Mouse (Mus musculus): ENCODE measurements around the gene Brd4. TPM values are rescaled to one million over a fixed set of nuclear protein-coding genes. Genes with fewer than 3 reads are reported as not detected.

Brd4 gene
- total and polyA plus RNA-seq, 3 experiments, result 12.3 to 91.4 TPM; not detected in 1

- TF ChIP-seq HCFC1 (IDR thresholded peaks at IDR 0.05; ENCODE audit: low read depth, low read length), result no peak
Measured at GRCm38 (mm10) chr17:32238589-32238988, 45.9 kb downstream of the Brd4 start (continued).

GRCm38 (mm10) chr17:32235534-32236191, 48.9 kb downstream of the Brd4 start:
- Histone ChIP-seq H3K79me2 (ENCODE audit: control insufficient read depth, insufficient read depth, low read length, poor library complexity) (peaks cover 63% of the 10 kb centered on the region), H3K9ac (ENCODE audit: control insufficient read depth, low read depth, low read length, poor library complexity, severe bottlenecking) (no peak overlapping the region), H3K27ac (ENCODE audit: control insufficient read depth, low read depth, low read length) (no peak overlapping the region), H3K36me3 (ENCODE audit: control insufficient read depth in 1 of 2, insufficient read depth in 2 of 2, low read length in 2 of 2) (peaks cover 7 to 54% of the 10 kb centered on the region in 2 experiments), H3K9me3 (replicated peaks; ENCODE audit: insufficient read depth, low read length) (no peaks in the 10 kb centered on the region), H3K27me3 (ENCODE audit: control insufficient read depth in 1 of 2, insufficient read depth in 2 of 2, low read length in 2 of 2) (no peaks in the 10 kb centered on the region), H3K4me3 (ENCODE audit: control insufficient read depth in 1 of 2, insufficient read depth in 1 of 2, low read depth in 2 of 2, low read length in 2 of 2) (no peak overlapping the region), H3K4me1 (ENCODE audit: control insufficient read depth in 1 of 2, insufficient read depth in 2 of 2, low read length in 2 of 2) (peaks cover 21 to 27% of the 10 kb centered on the region in 2 experiments)
- DNase-seq (ENCODE audit: low read depth, low spot score), result no peak
- no peak for TF ChIP-seq POLR2AphosphoS2 (IDR thresholded peaks at IDR 0.05; ENCODE audit: low read length)
- no peak for TF ChIP-seq USF2 (IDR thresholded peaks at IDR 0.05; ENCODE audit: borderline replicate concordance in 1 of 2, insufficient read depth in 1 of 2, low read depth in 1 of 2, low read length in 2 of 2)
- no peak for TF ChIP-seq CTCF (IDR thresholded peaks at IDR 0.05 in 2 of 3, conservative IDR thresholded peaks at IDR 0.05 in 1 of 3; ENCODE audit: control insufficient read depth in 1 of 3, insufficient read depth in 1 of 3, low read depth in 2 of 3, low read length in 3 of 3, poor library complexity in 1 of 3, severe bottlenecking in 1 of 3)
- no peak for TF ChIP-seq CHD2 (IDR thresholded peaks at IDR 0.05; ENCODE audit: low read length)
- no peak for TF ChIP-seq JUND (IDR thresholded peaks at IDR 0.05; ENCODE audit: low read depth, low read length)
- no peak for TF ChIP-seq NELFE (IDR thresholded peaks at IDR 0.05; ENCODE audit: low read depth, low read length)
- no peak for TF ChIP-seq ZNF384 (IDR thresholded peaks at IDR 0.05; ENCODE audit: low read depth, low read length)
- no peak for TF ChIP-seq KAT2A (conservative IDR thresholded peaks at IDR 0.05; ENCODE audit: low read depth, low read length)
- no peak for TF ChIP-seq ELF1 (IDR thresholded peaks at IDR 0.05; ENCODE audit: low read depth, low read length)
- TF ChIP-seq ZKSCAN1 (IDR thresholded peaks at IDR 0.05; ENCODE audit: low read depth, low read length), result no peak
- no peak for TF ChIP-seq MXI1 (IDR thresholded peaks at IDR 0.05; ENCODE audit: low read depth, low read length)
- TF ChIP-seq TAL1 (IDR thresholded peaks at IDR 0.05; ENCODE audit: low read length), result no peak

DNA sequence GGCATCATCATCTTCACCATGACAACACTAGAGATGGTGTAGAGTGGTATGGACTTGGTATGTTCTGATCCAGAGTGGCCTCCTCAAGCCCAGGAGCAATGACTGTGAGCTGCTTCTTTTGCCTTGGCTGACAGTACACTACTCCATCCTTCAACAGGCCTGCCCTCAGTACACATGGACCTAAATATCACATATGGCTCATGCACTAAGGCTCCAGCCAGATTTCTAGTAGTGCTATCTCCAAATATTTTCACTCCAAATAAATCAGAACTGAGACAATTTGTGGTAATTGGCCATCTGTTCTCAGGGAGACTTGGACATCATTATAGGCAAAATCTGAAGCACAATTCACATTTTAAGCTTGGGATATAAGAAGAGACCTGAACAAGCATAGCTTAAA, 51.3 kb downstream of the Brd4 start:
- H3K79me2 ChIP-seq (ENCODE audit: control insufficient read depth, insufficient read depth, low read length, poor library complexity), result peaks cover 54% of the 10 kb centered on the region
- no peak for DNase-seq (ENCODE audit: low read depth, low spot score)
- no peaks in the 10 kb centered on the region for H3K27me3 ChIP-seq (ENCODE audit: control insufficient read depth in 1 of 2, insufficient read depth in 2 of 2, low read length in 2 of 2)
- TF ChIP-seq MAX (IDR thresholded peaks at IDR 0.05; ENCODE audit: low read length), result no peak
- TF ChIP-seq CHD1 (IDR thresholded peaks at IDR 0.05; ENCODE audit: low read depth, low read length), result no peak
- no peak for TF ChIP-seq USF1 (IDR thresholded peaks at IDR 0.05; ENCODE audit: low read depth, low read length)
- TF ChIP-seq POLR2A (IDR thresholded peaks at IDR 0.05; ENCODE audit: control insufficient read depth in 1 of 2, insufficient read depth in 1 of 2, low read depth in 1 of 2, low read length in 2 of 2, poor library complexity in 1 of 2), result no peak
- TF ChIP-seq NRF1 (IDR thresholded peaks at IDR 0.05; ENCODE audit: insufficient read depth, low read depth, low read length, poor library complexity, severe bottlenecking), result no peak
- TF ChIP-seq TAL1 (IDR thresholded peaks at IDR 0.05; ENCODE audit: low read length), result no peak
- no peak for TF ChIP-seq EP300 (IDR thresholded peaks at IDR 0.05; ENCODE audit: low read depth in 1 of 2, low read length in 2 of 2)
- TF ChIP-seq MAZ (IDR thresholded peaks at IDR 0.05; ENCODE audit: low read depth, low read length), result no peak
- TF ChIP-seq JUND (IDR thresholded peaks at IDR 0.05; ENCODE audit: low read depth, low read length), result no peak
- no peak for TF ChIP-seq USF2 (IDR thresholded peaks at IDR 0.05; ENCODE audit: borderline replicate concordance in 1 of 2, insufficient read depth in 1 of 2, low read depth in 1 of 2, low read length in 2 of 2)
- no peak for TF ChIP-seq TBP (IDR thresholded peaks at IDR 0.05; ENCODE audit: low read depth, low read length)
- TF ChIP-seq GABPA (IDR thresholded peaks at IDR 0.05; ENCODE audit: low read depth, low read length), result no peak
- no peak for TF ChIP-seq SIN3A (IDR thresholded peaks at IDR 0.05; ENCODE audit: low read length)
- TF ChIP-seq RAD21 (IDR thresholded peaks at IDR 0.05; ENCODE audit: low read depth, low read length), result no peak
- no peak for TF ChIP-seq MAFK (IDR thresholded peaks at IDR 0.05; ENCODE audit: borderline replicate concordance, low read depth, low read length)
- no peak for TF ChIP-seq GATA1 (IDR thresholded peaks at IDR 0.05; ENCODE audit: low read depth, low read length)
- no peak for TF ChIP-seq CHD2 (IDR thresholded peaks at IDR 0.05; ENCODE audit: low read length)
- no peak for TF ChIP-seq ZKSCAN1 (IDR thresholded peaks at IDR 0.05; ENCODE audit: low read depth, low read length)
- TF ChIP-seq KAT2A (conservative IDR thresholded peaks at IDR 0.05; ENCODE audit: low read depth, low read length), result no peak
- no peak for TF ChIP-seq MYC (IDR thresholded peaks at IDR 0.05; ENCODE audit: low read depth, low read length)
- H3K9ac ChIP-seq (ENCODE audit: control insufficient read depth, low read depth, low read length, poor library complexity, severe bottlenecking), result no peak overlapping the region
- H3K27ac ChIP-seq (ENCODE audit: control insufficient read depth, low read depth, low read length), result no peak overlapping the region
- H3K4me3 ChIP-seq (ENCODE audit: control insufficient read depth in 1 of 2, insufficient read depth in 1 of 2, low read depth in 2 of 2, low read length in 2 of 2), result no peak overlapping the region
- H3K36me3 ChIP-seq (ENCODE audit: control insufficient read depth in 1 of 2, insufficient read depth in 2 of 2, low read length in 2 of 2), result peaks cover 15 to 31% of the 10 kb centered on the region in 2 experiments
- no peaks in the 10 kb centered on the region for H3K9me3 ChIP-seq (replicated peaks; ENCODE audit: insufficient read depth, low read length)
- peaks cover 7 to 9% of the 10 kb centered on the region in 2 experiments for H3K4me1 ChIP-seq (ENCODE audit: control insufficient read depth in 1 of 2, insufficient read depth in 2 of 2, low read length in 2 of 2)

Measured in MEL (cell line).